Mouse (Mus musculus) MEL (cell line): ENCODE measurements around the gene Nsun3. TPM values are rescaled to one million over a fixed set of nuclear protein-coding genes. Genes with fewer than 3 reads are reported as not detected.

ENCODE experiments used
- DNase-seq: peaks from one replicate; pipeline ENCODE4 v3.0.0; 2011; ENCODE audit warnings: low read depth, low spot score
- H3K27ac ChIP-seq: 2 replicates; pipeline ENCODE4 v1.5.1; 2012; ENCODE audit warnings: low read depth, mild to moderate bottlenecking, control low read depth, low read length, moderate library complexity; ENCODE audit not compliant: control insufficient read depth
- H3K27me3 ChIP-seq, 2 experiments: fragments of 150-350 bp in 1 of 2; sonication (generic) in 1 of 2; 2 replicates each; pipeline ENCODE4 v1.6.1; 2012; ENCODE audit warnings: low read length in 2 of 2, mild to moderate bottlenecking in 2 of 2, improper control_type of control experiment in 1 of 2, moderate library complexity in 1 of 2; ENCODE audit not compliant: insufficient read depth in 2 of 2, control insufficient read depth in 1 of 2
- H3K36me3 ChIP-seq, 2 experiments: 2 replicates each; pipeline ENCODE4 v1.6.1; 2012 to 2014; ENCODE audit warnings: low read length in 2 of 2, improper control_type of control experiment in 1 of 2, inconsistent platforms in 1 of 2, mild to moderate bottlenecking in 1 of 2; ENCODE audit not compliant: insufficient read depth in 2 of 2, control insufficient read depth in 1 of 2
- H3K4me1 ChIP-seq, 2 experiments: fragments of 150-350 bp in 1 of 2; sonication (generic) in 1 of 2; 2 replicates each; pipeline ENCODE4 v1.6.1; 2012; ENCODE audit warnings: low read length in 2 of 2, improper control_type of control experiment in 1 of 2, mild to moderate bottlenecking in 1 of 2; ENCODE audit not compliant: insufficient read depth in 2 of 2, control insufficient read depth in 1 of 2
- H3K4me3 ChIP-seq, 2 experiments: fragments of 150-350 bp in 1 of 2; sonication (generic) in 1 of 2; 2 replicates each; pipeline ENCODE4 v1.5.1; 2012; ENCODE audit warnings: low read depth in 2 of 2, low read length in 2 of 2, mild to moderate bottlenecking in 2 of 2, moderate library complexity in 2 of 2, control low read depth in 1 of 2, improper control_type of control experiment in 1 of 2; ENCODE audit not compliant: control insufficient read depth in 1 of 2, insufficient read depth in 1 of 2
- H3K79me2 ChIP-seq: 2 replicates; pipeline ENCODE4 v1.6.1; 2012; ENCODE audit warnings: mild to moderate bottlenecking, low read length, moderate library complexity; ENCODE audit not compliant: control insufficient read depth, poor library complexity, insufficient read depth
- H3K9ac ChIP-seq: 2 replicates; pipeline ENCODE4 v1.6.1; 2012; ENCODE audit warnings: low read depth, mild to moderate bottlenecking, control low read depth, low read length, moderate library complexity; ENCODE audit not compliant: control insufficient read depth, poor library complexity, severe bottlenecking
- H3K9me3 ChIP-seq: fragments of 150-350 bp; sonication (generic); replicated peaks from 2 replicates; pipeline ENCODE4 v1.6.1; 2012; ENCODE audit warnings: mild to moderate bottlenecking, low read length, improper control_type of control experiment, moderate library complexity; ENCODE audit not compliant: insufficient read depth
- USF1 ChIP-seq: IDR thresholded peaks from 2 replicates; pipeline ENCODE4 v1.6.1; 2014; ENCODE audit warnings: low read depth, mild to moderate bottlenecking, inconsistent platforms, low read length, improper control_type of control experiment, moderate library complexity
- ZMIZ1 ChIP-seq: IDR thresholded peaks from 2 replicates; pipeline ENCODE4 v1.6.1; 2012; ENCODE audit warnings: low read depth, mild to moderate bottlenecking, inconsistent platforms, low read length, improper control_type of control experiment, moderate library complexity
- ZNF384 ChIP-seq: IDR thresholded peaks from 2 replicates; pipeline ENCODE4 v1.6.1; 2012; ENCODE audit warnings: low read depth, mild to moderate bottlenecking, inconsistent platforms, low read length, improper control_type of control experiment
- polyA plus RNA-seq, 2 experiments: library from polyadenylated mRNA; stranded (reverse) in 1 of 2; unstranded in 1 of 2; fragments of >175 nt in 1 of 2; fragments of >200 nt in 1 of 2; gene quantifications; 2 replicates each; pipeline versions ENCODE4 v1.2.1 to v1.2.4; 2012; ENCODE audit warnings: low replicate concordance in 2 of 2, low read depth in 1 of 2; ENCODE audit not compliant: insufficient read length in 2 of 2, insufficient read depth in 1 of 2, missing spikeins in 1 of 2
- total RNA-seq: library from RNA; depleted of rRNA; stranded (reverse); fragments of 300-350 nt; gene quantifications from 2 replicates; pipeline ENCODE4 v1.2.3, GENCODE M21; 2012; rRNA removed

Nsun3 gene
- total and polyA plus RNA-seq, 3 experiments = 4.1 to 7.4 TPM; not detected in 1

GRCm38 (mm10) chr16:62685494-62685893 lies 101.1 kb downstream of the Nsun3 start:
- TF ChIP-seq ZNF384 = peak; percentile 77
- TF ChIP-seq USF1 = no peak
- TF ChIP-seq ZMIZ1 = no peak
- Histone ChIP-seq H3K79me2 (no peaks in the 10 kb centered on the region), H3K9ac (no peak overlapping the region)

More at GRCm38 (mm10) chr16:62685494-62685893, 101.1 kb downstream of the Nsun3 start:
- Histone ChIP-seq H3K4me3 (no peak overlapping the region), H3K9me3 (no peaks in the 10 kb centered on the region), H3K4me1 (no peaks in the 10 kb centered on the region), H3K27ac (no peak overlapping the region), H3K27me3 (no peaks in the 10 kb centered on the region), H3K36me3 (no peaks in the 10 kb centered on the region)
- no peak for DNase-seq

Other genes starting within 250 kb of the Nsun3 start
- not detected in 2 replicates for gene Stx19, start 27.9 kb upstream of the Nsun3 start, total RNA-seq
- under 1 TPM in 1 of 2 experiments, not detected in 1; 0.13 TPM for gene Stx19, start 27.9 kb upstream of the Nsun3 start, polyA plus RNA-seq
- gene Arl13b, start 60.2 kb upstream of the Nsun3 start, total RNA-seq = 3.2 and 4.4 TPM in 2 replicates
- 1 to 10 TPM in 1 of 2 experiments, not detected in 1; 4.3 TPM for gene Arl13b, start 60.2 kb upstream of the Nsun3 start, polyA plus RNA-seq
- gene Pros1, start 67.5 kb upstream of the Nsun3 start, total RNA-seq = 1.4 and 1.7 TPM in 2 replicates
- gene Pros1, start 67.5 kb upstream of the Nsun3 start, polyA plus RNA-seq = 1 to 10 TPM in 1 of 2 experiments, not detected in 1; 1.7 TPM